Mouse (Mus musculus) E14TG2a.4 (cell line): ENCODE measurements around the gene Pbx3.

Experiments used
- CTCF ChIP-seq: conservative IDR thresholded peaks from 2 replicates; pipeline ENCODE4 v1.5.1; 2014; ENCODE audit warnings: low read length
- NANOG ChIP-seq: IDR thresholded peaks from 2 replicates; pipeline ENCODE4 v1.6.1; 2014; ENCODE audit warnings: borderline replicate concordance, low read length, mixed read lengths

DNA sequence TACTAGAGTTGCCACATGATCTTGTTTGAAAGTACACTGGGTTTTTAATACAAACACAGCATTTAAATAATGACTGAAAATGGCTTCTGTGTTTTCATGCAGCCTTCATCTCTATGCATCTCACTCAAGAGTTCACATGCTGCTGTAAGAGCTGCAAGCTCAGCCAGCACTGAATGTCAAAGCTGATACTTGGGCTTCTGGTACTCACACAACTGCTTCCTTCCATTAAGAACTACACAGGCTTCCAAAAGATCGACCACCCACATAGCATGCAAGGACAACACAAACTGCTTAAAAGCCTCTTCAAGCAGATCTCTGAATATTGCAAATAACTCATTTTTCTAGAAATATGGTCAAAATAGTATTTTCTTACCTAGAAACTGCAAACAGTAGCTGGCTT is 138.7 kb downstream of the Pbx3 start:
- no peak for TF ChIP-seq CTCF
- TF ChIP-seq NANOG, result no peak
